Mouse (Mus musculus) lung, postnatal 0 days (tissue): ENCODE measurements around the gene Arhgap8. TPM values are rescaled to one million over a fixed set of nuclear protein-coding genes. Genes with fewer than 3 reads are reported as not detected.

Source experiments
- ATAC-seq: fragments of 200-750 bp; cut with Nextera tagmentation; 2 replicates; pipeline ENCODE4 v1.8.0; 2017; ENCODE audit warnings: moderate library complexity
- DNase-seq: peaks from one replicate; pipeline ENCODE4 v3.0.0-alpha.2; 2016; ENCODE audit warnings: low spot score
- H3K27ac ChIP-seq: fragments of 300-500 bp; sonication (generic); 2 replicates; pipeline ENCODE4 v1.5.1; 2014; ENCODE audit warnings: antibody characterized with exemption, mild to moderate bottlenecking, low read length, mixed read lengths
- H3K27me3 ChIP-seq: fragments of 300-500 bp; sonication (generic); replicated peaks from 2 replicates; pipeline ENCODE4 v1.6.1; 2014; ENCODE audit warnings: low read length, mixed read lengths; ENCODE audit not compliant: insufficient read depth
- H3K36me3 ChIP-seq: fragments of 300-500 bp; sonication (generic); 2 replicates; pipeline ENCODE4 v1.6.1; 2014; ENCODE audit warnings: low read length, mixed read lengths; ENCODE audit not compliant: insufficient read depth
- H3K4me1 ChIP-seq: fragments of 300-500 bp; sonication (generic); 2 replicates; pipeline ENCODE4 v1.6.1; 2014; ENCODE audit warnings: antibody characterized with exemption, low read depth, low read length, mixed read lengths; ENCODE audit not compliant: insufficient read depth
- H3K4me2 ChIP-seq: fragments of 300-500 bp; sonication (generic); replicated peaks from 2 replicates; pipeline ENCODE4 v1.6.1; 2014; ENCODE audit warnings: low read depth, mild to moderate bottlenecking, low read length, moderate library complexity, mixed read lengths
- H3K4me3 ChIP-seq: fragments of 300-500 bp; sonication (generic); 2 replicates; pipeline ENCODE4 v1.5.1; 2014; ENCODE audit warnings: low read depth, low read length
- H3K9ac ChIP-seq: fragments of 300-500 bp; sonication (generic); replicated peaks from 2 replicates; pipeline ENCODE4 v1.6.1; 2014; ENCODE audit warnings: low read depth, mild to moderate bottlenecking
- H3K9me3 ChIP-seq: fragments of 300-500 bp; sonication (generic); 2 replicates; pipeline ENCODE4 v1.6.1; 2016; ENCODE audit warnings: low read length, mixed read lengths
- CTCF ChIP-seq: IDR thresholded peaks from 2 replicates; pipeline ENCODE4 v1.5.1; 2016; ENCODE audit warnings: antibody characterized with exemption, mild to moderate bottlenecking
- EP300 ChIP-seq: IDR thresholded peaks from 2 replicates; pipeline ENCODE4 v1.6.1; 2016; ENCODE audit warnings: antibody characterized with exemption, mild to moderate bottlenecking, control low read depth
- WGBS: fragments of 180-500 bp; shearing (Covaris S2); extraction: QIAGEN DNeasy Blood & Tissue Kit; methylation state at CpG from one replicate; pipeline ENCODE4 v1.1.7; 2014; 5-methylcytosine and 5-hydroxymethylcytosine counted together
- polyA plus RNA-seq: library from polyadenylated mRNA; unstranded; fragments of >200 nt; fragmentation: Nextera tagmentation; extraction: Ambion mirVana; gene quantifications from 2 replicates; pipeline ENCODE4 v1.2.1, GENCODE M21; 2015

Arhgap8 gene
- polyA plus RNA-seq, 1 experiment from 2014 or later: 15.9 TPM

DNA sequence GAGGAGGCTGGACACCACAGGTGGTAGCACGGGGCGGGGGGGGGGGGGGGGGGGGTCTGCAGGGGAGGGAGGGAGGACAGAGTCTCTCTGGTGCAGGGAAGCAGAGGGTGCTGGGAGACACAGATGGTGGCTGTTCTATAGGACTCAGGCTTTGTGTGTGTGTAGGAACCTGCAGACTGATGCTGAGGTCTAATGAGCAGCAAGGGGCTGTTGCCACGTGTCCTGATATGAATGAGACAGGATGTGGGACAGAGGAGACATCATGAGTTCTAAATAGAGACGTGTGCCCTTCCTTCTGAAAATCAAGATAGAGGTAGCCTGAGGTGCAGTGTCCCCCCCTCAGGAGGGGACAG is 17.1 kb downstream of the Arhgap8 start:
- Histone ChIP-seq H3K9me3 (no peaks in the 10 kb centered on the region), H3K4me1 (no peaks in the 10 kb centered on the region), H3K27ac (no peak overlapping the region), H3K27me3 (no peaks in the 10 kb centered on the region), H3K4me3 (no peak overlapping the region), H3K9ac (no peak overlapping the region), H3K36me3 (no peaks in the 10 kb centered on the region), H3K4me2 (no peak overlapping the region)
- TF ChIP-seq EP300 (no peak), CTCF (no peak)
- 52% methylated on average over 2 of the region's 4 CpGs for WGBS
- DNase-seq (no peak), ATAC-seq (no peak)

DNA sequence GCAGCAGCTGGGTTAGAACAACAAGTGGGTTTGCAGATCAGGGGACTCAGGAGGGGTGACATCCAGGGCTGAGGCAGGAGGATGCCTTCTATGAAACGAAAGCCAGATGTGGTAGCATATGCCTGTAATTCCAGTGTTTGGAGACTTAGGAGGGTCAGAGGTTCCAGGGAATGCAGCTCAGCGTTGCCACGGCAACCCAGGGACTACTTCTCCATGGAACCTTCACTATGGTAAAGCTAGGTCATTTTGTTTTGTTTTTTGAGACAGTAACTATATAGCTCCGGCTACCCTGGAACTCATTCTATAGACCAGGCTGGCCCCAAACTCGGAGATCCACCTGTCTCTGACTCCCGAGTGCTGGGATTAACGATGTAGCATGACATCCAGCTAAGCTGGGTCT is 18.4 kb downstream of the Arhgap8 start:
- WGBS: 88% methylated on average over 7 of the region's 7 CpGs
- no peak for DNase-seq
- no peaks in the 10 kb centered on the region for H3K4me1 ChIP-seq
- ATAC-seq: no peak
- no peak overlapping the region for H3K27ac ChIP-seq
- no peak overlapping the region for H3K4me2 ChIP-seq
- TF ChIP-seq EP300 (no peak), CTCF (no peak)
- H3K27me3 ChIP-seq: no peaks in the 10 kb centered on the region
- no peaks in the 10 kb centered on the region for H3K36me3 ChIP-seq
- H3K4me3 ChIP-seq: no peak overlapping the region
- no peak overlapping the region for H3K9ac ChIP-seq
- no peaks in the 10 kb centered on the region for H3K9me3 ChIP-seq

DNA sequence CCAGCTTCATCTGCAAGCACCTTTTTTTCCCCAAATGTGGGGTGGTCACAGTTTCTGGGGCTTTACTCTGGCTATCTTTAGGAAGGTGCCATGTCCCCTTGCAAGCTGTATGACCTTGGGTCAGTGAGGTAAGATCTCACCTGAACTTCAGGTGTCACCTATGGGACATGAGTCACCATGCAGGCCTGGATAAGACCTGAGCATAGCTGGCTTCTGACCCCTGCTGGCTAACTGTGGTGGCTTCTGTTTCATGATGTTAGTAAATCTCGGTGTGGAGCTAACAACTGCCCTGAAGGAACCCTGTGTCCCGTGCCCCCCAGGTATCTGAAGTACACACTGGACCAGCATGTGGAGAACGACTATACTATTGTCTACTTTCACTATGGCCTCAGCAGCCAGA is 21.7 kb downstream of the Arhgap8 start:
- no peak for DNase-seq
- TF ChIP-seq CTCF: peak; percentile 65
- TF ChIP-seq EP300: no peak
- Histone ChIP-seq H3K9me3 (no peaks in the 10 kb centered on the region), H3K4me2 (no peak overlapping the region), H3K27ac (no peak overlapping the region), H3K27me3 (no peaks in the 10 kb centered on the region), H3K36me3 (no peaks in the 10 kb centered on the region), H3K4me1 (no peaks in the 10 kb centered on the region), H3K9ac (no peak overlapping the region), H3K4me3 (no peak overlapping the region)
- no peak; the same call in 1 of the 2 replicates for ATAC-seq
- 58% methylated on average over 3 of the region's 3 CpGs for WGBS

DNA sequence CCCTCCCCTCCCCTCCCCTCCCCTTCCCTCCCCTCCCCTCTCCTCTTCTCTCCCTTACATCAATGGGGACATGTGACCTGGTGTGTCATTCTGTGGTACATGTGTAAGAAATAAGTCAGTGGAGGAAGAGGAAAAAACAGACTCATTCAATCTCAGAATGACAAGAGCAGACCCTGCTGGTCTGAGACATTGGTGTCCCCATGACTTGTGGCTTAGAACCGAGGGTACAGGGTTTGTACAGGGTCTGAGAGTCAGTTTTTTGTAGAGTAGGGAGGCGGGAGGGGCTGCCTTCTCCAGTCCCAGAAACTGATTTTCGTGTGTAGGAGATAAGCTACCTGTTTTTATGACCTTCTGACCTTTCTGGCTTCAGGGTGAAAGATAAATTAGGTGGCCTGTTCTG is 23.5 kb downstream of the Arhgap8 start:
- Histone ChIP-seq H3K27ac (no peak overlapping the region), H3K9ac (no peak overlapping the region), H3K4me3 (no peak overlapping the region), H3K9me3 (no peaks in the 10 kb centered on the region), H3K4me1 (no peaks in the 10 kb centered on the region), H3K36me3 (no peaks in the 10 kb centered on the region), H3K4me2 (no peak overlapping the region), H3K27me3 (no peaks in the 10 kb centered on the region)
- TF ChIP-seq CTCF (no peak), EP300 (no peak)
- WGBS: 15% methylated on average over 3 of the region's 3 CpGs
- DNase-seq (no peak), ATAC-seq (no peak)

DNA sequence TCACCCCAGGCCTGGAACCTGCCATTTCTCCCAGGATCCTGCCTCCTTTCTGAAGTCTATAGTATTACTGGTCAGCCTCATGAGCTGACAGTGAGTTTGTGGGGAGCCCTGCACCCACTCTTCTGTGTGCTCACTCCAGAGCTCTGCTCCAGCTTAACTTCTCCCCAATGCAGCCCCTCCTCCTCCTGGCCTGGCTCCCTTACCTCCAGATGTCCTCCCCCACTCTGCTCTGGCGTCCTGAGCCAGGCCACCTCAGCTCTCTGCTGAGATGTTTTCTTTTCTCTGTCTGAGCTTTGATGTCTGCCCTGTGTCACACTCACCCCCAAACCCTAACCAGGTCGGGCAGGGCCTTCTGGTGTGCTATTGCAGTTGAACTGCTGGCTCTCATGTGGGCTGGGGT is 24.5 kb downstream of the Arhgap8 start:
- H3K36me3 ChIP-seq: no peaks in the 10 kb centered on the region

DNA sequence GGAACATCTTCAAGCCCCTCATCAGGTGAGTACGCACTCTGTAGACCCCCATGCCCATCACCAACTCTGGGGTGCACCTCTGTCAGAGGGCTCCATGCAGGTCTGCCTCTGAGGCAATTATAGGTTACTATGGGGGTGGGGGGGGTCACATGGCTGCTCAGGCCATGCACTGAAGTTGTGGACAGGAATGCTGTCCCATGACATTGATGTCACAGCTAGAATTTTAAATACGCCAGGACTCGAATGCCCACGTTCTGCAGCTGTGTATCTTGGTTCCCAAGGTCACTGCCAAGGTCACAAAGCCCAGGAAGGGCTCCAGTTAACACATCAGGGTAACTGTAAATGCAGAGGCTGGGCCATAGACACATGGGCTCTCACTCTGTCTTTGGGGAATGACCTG is 26.0 kb downstream of the Arhgap8 start:
- H3K27me3 ChIP-seq: no peaks in the 10 kb centered on the region
- H3K27ac ChIP-seq: no peak overlapping the region
- H3K9ac ChIP-seq: no peak overlapping the region
- H3K9me3 ChIP-seq: no peaks in the 10 kb centered on the region
- no peaks in the 10 kb centered on the region for H3K4me1 ChIP-seq
- ATAC-seq (no peak), DNase-seq (no peak)
- TF ChIP-seq EP300 (no peak), CTCF (no peak)
- whole genome bisulfite sequencing: 86% methylated on average over 4 of the region's 4 CpGs
- H3K4me2 ChIP-seq: no peak overlapping the region
- H3K4me3 ChIP-seq: no peak overlapping the region
- H3K36me3 ChIP-seq: no peaks in the 10 kb centered on the region

More for the DNA sequence above, 24.5 kb downstream of the Arhgap8 start:
- WGBS: 10% methylated on average over 2 of the region's 2 CpGs
- Histone ChIP-seq H3K27ac (no peak overlapping the region), H3K4me1 (no peaks in the 10 kb centered on the region), H3K9ac (no peak overlapping the region), H3K4me2 (no peak overlapping the region), H3K4me3 (no peak overlapping the region), H3K27me3 (no peaks in the 10 kb centered on the region), H3K9me3 (no peaks in the 10 kb centered on the region)
- ATAC-seq: no peak
- DNase-seq: no peak
- no peak for TF ChIP-seq CTCF
- no peak for TF ChIP-seq EP300

DNA sequence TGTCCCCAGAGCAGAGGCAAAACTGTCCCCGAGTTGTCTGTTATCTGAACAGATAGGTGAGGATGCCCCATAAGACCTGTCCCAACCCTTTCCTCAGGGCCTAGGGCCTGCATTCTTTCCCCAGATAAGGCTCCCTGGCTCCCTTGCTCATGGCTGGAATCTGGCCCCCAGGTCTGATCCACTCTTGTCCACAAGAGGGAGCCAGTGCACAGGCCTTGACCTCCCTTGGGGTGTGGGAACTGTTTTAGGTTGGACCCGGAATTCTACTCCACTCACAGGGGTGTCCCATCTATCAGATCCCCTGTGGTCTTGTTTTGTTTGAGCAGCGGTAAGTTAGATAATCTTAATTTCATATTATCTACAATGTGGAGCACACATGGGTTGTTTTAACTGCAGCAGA is 35.1 kb downstream of the Arhgap8 start:
- no peak for TF ChIP-seq EP300
- TF ChIP-seq CTCF: peak; percentile 95
- DNase-seq: peak; percentile 75
- H3K9me3 ChIP-seq: no peaks in the 10 kb centered on the region
- H3K4me1 ChIP-seq: peaks cover 3% of the 10 kb centered on the region; the same call in 1 of the 2 replicates
- no peaks in the 10 kb centered on the region for H3K36me3 ChIP-seq
- no peaks in the 10 kb centered on the region for H3K27me3 ChIP-seq
- WGBS: 19% methylated on average over 3 of the region's 3 CpGs
- no peak overlapping the region for H3K4me3 ChIP-seq
- ATAC-seq: peak; percentile 55
- H3K4me2 ChIP-seq: no peak overlapping the region
- H3K9ac ChIP-seq: no peak overlapping the region
- H3K27ac ChIP-seq: no peak overlapping the region
